Mouse (Mus musculus): ENCODE data around the gene Cntnap2. TPM values are rescaled to one million over a fixed set of nuclear protein-coding genes. Genes with fewer than 3 reads are reported as not detected.
A peak's percentile ranks its signal among the peaks of the same experiment; 100 is the strongest.

The Cntnap2 gene
- total RNA-seq, 2 experiments from 2014 or later, result 122 to 124 TPM

- no peak for DNase-seq (ENCODE audit: low spot score in 2 of 2)
Measured at GRCm38 (mm10) chr6:45885486-45885885, 826.3 kb downstream of the Cntnap2 start.

GRCm38 (mm10) chr6:45887901-45888300 is 828.7 kb downstream of the Cntnap2 start:
- no peak for DNase-seq (ENCODE audit: low spot score in 2 of 2)

GRCm38 (mm10) chr6:45938263-45938662 is 879.1 kb downstream of the Cntnap2 start:
- DNase-seq (ENCODE audit: low spot score in 2 of 2), result no peak

- no peak for DNase-seq (ENCODE audit: low spot score in 2 of 2)
Measured at GRCm38 (mm10) chr6:45938775-45939174, 879.6 kb downstream of the Cntnap2 start.

GRCm38 (mm10) chr6:45945144-45945985 is 886.2 kb downstream of the Cntnap2 start:
- no peak for DNase-seq (ENCODE audit: low spot score in 2 of 2)

GRCm38 (mm10) chr6:45954773-45955172 is 895.6 kb downstream of the Cntnap2 start:
- DNase-seq (ENCODE audit: low spot score in 2 of 2), result no peak

- DNase-seq (ENCODE audit: low spot score in 2 of 2), result no peak
Measured at GRCm38 (mm10) chr6:45964494-45964893, 905.3 kb downstream of the Cntnap2 start.

- no peak for DNase-seq (ENCODE audit: low spot score in 2 of 2)
Measured at GRCm38 (mm10) chr6:45974471-45975154, 915.5 kb downstream of the Cntnap2 start.

- DNase-seq (ENCODE audit: low spot score in 2 of 2), result no peak
Measured at GRCm38 (mm10) chr6:45979171-45979570, 920.0 kb downstream of the Cntnap2 start.

GRCm38 (mm10) chr6:45988051-45988450 is 928.9 kb downstream of the Cntnap2 start:
- peak in 1 of 2 experiments; percentile 7 for DNase-seq (ENCODE audit: low spot score in 2 of 2)

GRCm38 (mm10) chr6:45991086-45991485 is 931.9 kb downstream of the Cntnap2 start:
- DNase-seq (ENCODE audit: low spot score in 2 of 2), result no peak

GRCm38 (mm10) chr6:46022515-46023143 is 963.5 kb downstream of the Cntnap2 start:
- no peak for DNase-seq (ENCODE audit: low spot score in 2 of 2)

- no peak for DNase-seq (ENCODE audit: low spot score in 2 of 2)
Measured at GRCm38 (mm10) chr6:46031821-46032594, 972.9 kb downstream of the Cntnap2 start.

- DNase-seq (ENCODE audit: low spot score in 2 of 2), result peak; percentile 34 to 57
Measured at GRCm38 (mm10) chr6:46033108-46033507, 974.0 kb downstream of the Cntnap2 start.

- DNase-seq (ENCODE audit: low spot score in 2 of 2), result no peak
Measured at GRCm38 (mm10) chr6:46040671-46041070, 981.5 kb downstream of the Cntnap2 start.

GRCm38 (mm10) chr6:46080236-46080635 is 1021.1 kb downstream of the Cntnap2 start:
- no peak for DNase-seq (ENCODE audit: low spot score in 2 of 2)

- no peak for DNase-seq (ENCODE audit: low spot score in 2 of 2)
Measured at GRCm38 (mm10) chr6:46081432-46081831, 1022.3 kb downstream of the Cntnap2 start.

- DNase-seq (ENCODE audit: low spot score in 2 of 2), result no peak
Measured at GRCm38 (mm10) chr6:46143189-46143841, 1084.2 kb downstream of the Cntnap2 start.

- DNase-seq (ENCODE audit: low spot score in 2 of 2), result no peak
Measured at GRCm38 (mm10) chr6:46166837-46167236, 1107.7 kb downstream of the Cntnap2 start.

- DNase-seq (ENCODE audit: low spot score in 2 of 2), result no peak
Measured at GRCm38 (mm10) chr6:46197298-46197697, 1138.1 kb downstream of the Cntnap2 start.

GRCm38 (mm10) chr6:46201828-46202227 is 1142.7 kb downstream of the Cntnap2 start:
- no peak for DNase-seq (ENCODE audit: low spot score in 2 of 2)

All from layer of hippocampus, postnatal 10 days (tissue).